12 mouse cellular contexts compared by ENCODE assay signal in the genomic region with DNA sequence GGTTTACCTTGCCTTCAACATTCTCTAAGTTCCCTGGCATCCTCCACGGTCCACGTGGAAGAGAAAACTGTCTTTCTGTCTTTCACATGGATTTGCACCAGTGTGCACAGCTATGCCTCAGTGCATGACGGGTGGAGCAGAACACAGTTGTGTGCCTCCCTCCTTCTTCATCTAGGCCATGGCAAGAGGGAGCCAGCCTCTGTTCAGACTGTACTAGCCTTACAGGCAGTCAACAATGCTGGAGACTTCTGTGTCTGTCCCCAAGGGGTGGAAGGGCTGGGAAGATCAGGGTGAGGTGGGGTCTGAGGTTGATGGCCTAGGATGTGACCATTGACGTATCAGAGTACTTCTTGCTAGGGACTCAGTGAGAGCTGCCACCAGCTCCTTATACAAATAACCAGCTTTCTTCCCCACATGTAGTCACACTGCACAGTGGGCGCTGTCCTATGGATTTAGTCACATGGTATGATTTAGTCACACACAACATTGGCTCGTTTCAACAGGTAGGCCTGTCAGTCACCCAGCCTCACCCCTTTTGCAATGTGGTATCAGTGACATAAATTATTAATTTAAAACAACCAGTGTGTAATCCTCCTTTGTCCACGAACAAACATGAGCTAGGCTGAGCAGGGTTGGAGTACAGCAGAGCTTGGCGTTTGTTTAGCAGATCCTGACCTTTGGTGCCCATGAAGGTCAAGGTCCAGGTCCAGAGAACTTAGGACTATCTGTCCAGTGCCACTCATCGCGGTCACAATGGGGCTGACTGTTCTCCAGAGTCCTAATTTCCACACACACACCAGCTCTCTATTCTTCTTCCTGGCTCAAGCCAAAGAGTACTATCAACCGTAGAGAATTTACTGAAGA. TPM values are rescaled to one million over a fixed set of nuclear protein-coding genes. Genes with fewer than 3 reads are reported as not detected.
DNase-seq lines count a peak whose midpoint lies in the region; ATAC-seq and TF ChIP-seq lines count a peak whose summit lies in the region.
"Had no signal": no experiment of that assay in that cellular context is flagged by ENCODE, and none has a peak within 500 bp of the region (broad histone marks: within the 10 kb centered on the region; RNA-seq: fewer than 3 reads in every experiment).

No protein-coding gene starts in this region.

- peak; percentile 53 to 68 for DNase-seq in cerebellum, adult 2 months
- DNase-seq in cerebellum, postnatal 4 days (ENCODE audit: low spot score in 2 of 2) = no peak
- DNase-seq in lung, postnatal 0 days (ENCODE audit: low spot score) = no peak
- no peak for DNase-seq in liver, embryonic 13.5 days
- DNase-seq in right cerebral cortex, adult 2 months (ENCODE audit: low spot score in 2 of 2) = no peak
- DNase-seq in lung, postnatal 25 days (ENCODE audit: low spot score) = no peak
- DNase-seq: heart, postnatal 14 days; retina, postnatal 1 day; thymus, postnatal 14 days had no signal

- WGBS in cerebellum, adult 2 months = 35% methylated on average over 11 of the region's 11 CpGs
- 75% methylated on average over 11 of the region's 11 CpGs for WGBS in lung, embryonic 15.5 days
- WGBS in lung, postnatal 0 days = 85% methylated on average over 11 of the region's 11 CpGs
- 61% methylated on average over 11 of the region's 11 CpGs for WGBS in liver, embryonic 13.5 days (ENCODE audit: insufficient replicate concordance)

- no peak overlapping the region for H3K9ac ChIP-seq in lung, embryonic 15.5 days
- no peak overlapping the region for H3K9ac ChIP-seq in lung, postnatal 0 days (replicated peaks; ENCODE audit: low read depth)
- no peak overlapping the region for H3K9ac ChIP-seq in liver, embryonic 13.5 days
- H3K9ac ChIP-seq: midbrain, embryonic 12.5 days had no signal

- H3K36me3 ChIP-seq in lung, embryonic 15.5 days = no peaks in the 10 kb centered on the region
- H3K36me3 ChIP-seq in lung, postnatal 0 days (ENCODE audit: insufficient read depth, low read length) = no peaks in the 10 kb centered on the region
- H3K36me3 ChIP-seq in liver, embryonic 13.5 days = no peaks in the 10 kb centered on the region
- H3K36me3 ChIP-seq: midbrain, embryonic 12.5 days had no signal

- no peaks in the 10 kb centered on the region for H3K9me3 ChIP-seq in lung, embryonic 15.5 days
- no peaks in the 10 kb centered on the region for H3K9me3 ChIP-seq in lung, postnatal 0 days (ENCODE audit: low read length)
- no peaks in the 10 kb centered on the region for H3K9me3 ChIP-seq in liver, embryonic 13.5 days (replicated peaks)
- H3K9me3 ChIP-seq: midbrain, embryonic 12.5 days had no signal

- no peak for TF ChIP-seq CTCF in cerebellum, adult 2 months (IDR thresholded peaks at IDR 0.05; ENCODE audit: borderline replicate concordance, insufficient read depth, low read depth, low read length)
- TF ChIP-seq CTCF in lung, postnatal 0 days (IDR thresholded peaks at IDR 0.05) = no peak

- peaks cover 52% of the 10 kb centered on the region for H3K4me1 ChIP-seq in cerebellum, adult 2 months (ENCODE audit: control insufficient read depth, insufficient read depth, low read length)
- H3K4me1 ChIP-seq in lung, embryonic 15.5 days = 0 out of 2 replicates have a peak, but pooled peaks cover 5% of the 10 kb centered on the region
- H3K4me1 ChIP-seq in lung, postnatal 0 days (ENCODE audit: insufficient read depth, low read depth, low read length) = no peaks in the 10 kb centered on the region
- H3K4me1 ChIP-seq in liver, embryonic 13.5 days (replicated peaks) = peaks cover 10% of the 10 kb centered on the region; the same call in 1 of the 2 replicates

- no peak for TF ChIP-seq EP300 in lung, postnatal 0 days (IDR thresholded peaks at IDR 0.05)

- 0 out of 2 replicates have a peak, but pooled peaks have one; percentile 31 for ATAC-seq in lung, embryonic 15.5 days (ENCODE audit: borderline replicate concordance, extremely low read depth, low FRiP score, low TSS enrichment)
- no peak for ATAC-seq in lung, postnatal 0 days
- ATAC-seq in liver, embryonic 13.5 days (ENCODE audit: low read depth) = peak; percentile 67
- ATAC-seq: activated CD4-positive, CD25-positive, alpha-beta regulatory T cell, adult 4 months had no signal

- H3K27ac ChIP-seq in cerebellum, adult 2 months (ENCODE audit: insufficient read depth, low read length) = peak overlapping the region; percentile 95
- no peak overlapping the region for H3K27ac ChIP-seq in lung, embryonic 15.5 days
- H3K27ac ChIP-seq in lung, postnatal 0 days (ENCODE audit: low read length) = no peak overlapping the region
- H3K27ac ChIP-seq in liver, embryonic 13.5 days = no peak overlapping the region
- H3K27ac ChIP-seq: midbrain, embryonic 12.5 days had no signal

- no peak overlapping the region for H3K4me2 ChIP-seq in lung, embryonic 15.5 days
- H3K4me2 ChIP-seq in lung, postnatal 0 days (replicated peaks; ENCODE audit: low read depth, low read length) = no peak overlapping the region
- H3K4me2 ChIP-seq in liver, embryonic 13.5 days = no peak overlapping the region
- H3K4me2 ChIP-seq: midbrain, embryonic 12.5 days had no signal

- no peaks in the 10 kb centered on the region for H3K27me3 ChIP-seq in cerebellum, adult 2 months (ENCODE audit: control insufficient read depth, insufficient read depth, low read length)
- peaks cover 58% of the 10 kb centered on the region; the same call in 1 of the 2 replicates for H3K27me3 ChIP-seq in lung, embryonic 15.5 days
- H3K27me3 ChIP-seq in lung, postnatal 0 days (replicated peaks; ENCODE audit: insufficient read depth, low read length) = peaks cover 3% of the 10 kb centered on the region
- H3K27me3 ChIP-seq in liver, embryonic 13.5 days = peaks cover 9% of the 10 kb centered on the region; the same call in 1 of the 2 replicates

- peak overlapping the region; percentile 7 for H3K4me3 ChIP-seq in cerebellum, adult 2 months (replicated peaks; ENCODE audit: insufficient read depth, low read depth, low read length)
- no peak overlapping the region for H3K4me3 ChIP-seq in lung, embryonic 15.5 days
- no peak overlapping the region for H3K4me3 ChIP-seq in lung, postnatal 0 days (ENCODE audit: low read depth, low read length)
- no peak overlapping the region for H3K4me3 ChIP-seq in liver, embryonic 13.5 days (replicated peaks)
- H3K4me3 ChIP-seq: midbrain, embryonic 12.5 days had no signal

- no peak for TF ChIP-seq POLR2A in cerebellum, adult 2 months (IDR thresholded peaks at IDR 0.05; ENCODE audit: borderline replicate concordance, insufficient read depth, low read length)

RNA-seq across cellular contexts. Expression of gene Chn2, which starts 7.8 kb away (rescaled TPM):
- 574 and 684 TPM in 2 replicates for polyA plus RNA-seq in cerebellum, adult 2 months (2012; rRNA removed)
- polyA plus RNA-seq in lung, embryonic 15.5 days (2015; fragmentation: Nextera tagmentation; extraction: Ambion mirVana) = 13.0 and 13.6 TPM in 2 replicates
- polyA plus RNA-seq in lung, postnatal 0 days (2015; fragmentation: Nextera tagmentation; extraction: Ambion mirVana) = 6.8 and 7.0 TPM in 2 replicates
- 3.3 and 3.8 TPM in 2 replicates for polyA plus RNA-seq in liver, embryonic 13.5 days (2015; fragmentation: Nextera tagmentation; extraction: Ambion mirVana)

Comparison
In these comparisons a context has a peak if more than half of its experiments do, and no peak if none do; other contexts are left out.
1. DNase-seq: peak in cerebellum, adult 2 months (2 of 2); none in cerebellum, postnatal 4 days (0 of 2), lung, postnatal 0 days (single experiment), liver, embryonic 13.5 days (single experiment), right cerebral cortex, adult 2 months (0 of 2) and lung, postnatal 25 days (single experiment).
2. RNA of gene Chn2, which starts 7.8 kb away (polyA plus RNA-seq): 574 to 684 TPM in cerebellum, adult 2 months; 13.0 to 13.6 TPM in lung, embryonic 15.5 days, 6.8 to 7.0 TPM in lung, postnatal 0 days and 3.3 to 3.8 TPM in liver, embryonic 13.5 days; every median in the first group is over 10 times any median in the second.